Mouse (Mus musculus) bone marrow, adult 2 months (tissue): ENCODE data around the gene Dus2.

Experiments used
- CTCF ChIP-seq: fragments of 200-500 bp; IDR thresholded peaks from 2 replicates; pipeline ENCODE4 v1.5.1; 2011; ENCODE audit warnings: low read length, control low read depth; ENCODE audit not compliant: control insufficient read depth, insufficient read depth
- POLR2A ChIP-seq: fragments of 200-500 bp; IDR thresholded peaks from 2 replicates; pipeline ENCODE4 v1.6.1; 2011; ENCODE audit warnings: low read depth, mild to moderate bottlenecking, control low read depth, low read length, borderline replicate concordance; ENCODE audit not compliant: control insufficient read depth

DNA sequence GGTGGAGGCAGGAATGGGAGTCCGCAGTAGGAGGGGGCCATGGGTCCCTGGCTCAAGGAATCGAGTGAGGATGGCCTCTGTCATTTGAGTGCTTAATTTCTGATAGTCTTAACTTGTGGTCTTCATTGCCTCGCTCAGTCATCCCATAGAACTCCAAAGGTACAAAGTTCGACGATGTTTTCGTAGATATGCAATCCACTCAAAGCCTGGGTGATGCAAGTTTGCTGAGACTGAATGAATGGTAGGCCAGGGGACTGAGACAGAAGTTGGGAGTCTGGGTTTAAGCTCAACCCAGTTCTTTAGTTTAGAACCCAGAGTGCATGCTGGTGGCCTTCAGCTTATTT is 20.5 kb downstream of the Dus2 start, which contains the start of gene Ddx28:
- no peak for TF ChIP-seq CTCF
- TF ChIP-seq POLR2A = no peak
